Comparison of ENCODE assay signal across 20 mouse cellular contexts in genomic region chr7:126642545-126643243, GRCm38 (mm10). TPM values are rescaled to one million over a fixed set of nuclear protein-coding genes. Genes with fewer than 3 reads are reported as not detected.
A peak's percentile ranks its signal among the peaks of the same experiment; 100 is the strongest.
DNase-seq lines count a peak whose midpoint lies in the region; ATAC-seq and TF ChIP-seq lines count a peak whose summit lies in the region.
"Had no signal": no experiment of that assay in that cellular context is flagged by ENCODE, and none has a peak within 500 bp of the region (broad histone marks: within the 10 kb centered on the region; RNA-seq: fewer than 3 reads in every experiment).

No protein-coding gene starts in this region.

- TF ChIP-seq CTCF in kidney, postnatal 0 days (IDR thresholded peaks at IDR 0.05; ENCODE audit: low read depth), result peak; percentile 51

- H3K27ac ChIP-seq in kidney, postnatal 0 days, result no peak overlapping the region
- no peak overlapping the region for H3K27ac ChIP-seq in kidney, embryonic 15.5 days
- no peak overlapping the region for H3K27ac ChIP-seq in liver, embryonic 13.5 days
- H3K27ac ChIP-seq: midbrain, embryonic 15.5 days had no signal

- H3K9ac ChIP-seq in kidney, postnatal 0 days (ENCODE audit: low read depth, low read length), result no peak overlapping the region
- no peak overlapping the region for H3K9ac ChIP-seq in kidney, embryonic 15.5 days
- no peak overlapping the region for H3K9ac ChIP-seq in liver, embryonic 13.5 days
- H3K9ac ChIP-seq: heart, embryonic 12.5 days; midbrain, embryonic 15.5 days had no signal

- H3K4me2 ChIP-seq in kidney, postnatal 0 days (ENCODE audit: low read length), result no peak overlapping the region
- no peak overlapping the region for H3K4me2 ChIP-seq in kidney, embryonic 15.5 days
- H3K4me2 ChIP-seq in liver, embryonic 13.5 days, result no peak overlapping the region
- H3K4me2 ChIP-seq: heart, embryonic 12.5 days; midbrain, embryonic 15.5 days had no signal

- H3K4me3 ChIP-seq in kidney, postnatal 0 days (replicated peaks; ENCODE audit: low read depth, low read length), result no peak overlapping the region
- no peak overlapping the region for H3K4me3 ChIP-seq in kidney, embryonic 15.5 days (replicated peaks)
- H3K4me3 ChIP-seq in liver, embryonic 13.5 days (replicated peaks), result no peak overlapping the region
- H3K4me3 ChIP-seq: heart, embryonic 12.5 days; midbrain, embryonic 15.5 days had no signal

- WGBS in kidney, postnatal 0 days, result 70% methylated on average over 5 of the region's 5 CpGs
- 71% methylated on average over 5 of the region's 5 CpGs for WGBS in kidney, embryonic 15.5 days
- 60% methylated on average over 5 of the region's 5 CpGs for WGBS in liver, embryonic 13.5 days (ENCODE audit: insufficient replicate concordance)

- no peak for DNase-seq in kidney, postnatal 0 days (ENCODE audit: low spot score)
- DNase-seq in 3T3-L1 (ENCODE audit: low read depth, low spot score), result peak; percentile 31
- peak; percentile 37 for DNase-seq in A20 (ENCODE audit: low read depth, low spot score)
- DNase-seq in liver, embryonic 13.5 days, result no peak
- DNase-seq in right cerebral cortex, postnatal 4 days, result no peak
- no peak for DNase-seq in embryo, embryonic 11 days
- DNase-seq in adrenal gland, postnatal 25 days, result no peak
- DNase-seq: gastrocnemius, postnatal 36 days; lung, adult 2 months had no signal

- no peaks in the 10 kb centered on the region for H3K9me3 ChIP-seq in kidney, postnatal 0 days (replicated peaks; ENCODE audit: low read length)
- no peaks in the 10 kb centered on the region for H3K9me3 ChIP-seq in kidney, embryonic 15.5 days (replicated peaks)
- H3K9me3 ChIP-seq in liver, embryonic 13.5 days (replicated peaks), result no peaks in the 10 kb centered on the region
- H3K9me3 ChIP-seq: heart, embryonic 12.5 days; megakaryocyte, embryonic 14.5 days; midbrain, embryonic 15.5 days had no signal

- no peaks in the 10 kb centered on the region for H3K27me3 ChIP-seq in kidney, postnatal 0 days (ENCODE audit: insufficient read depth, low read length)
- no peaks in the 10 kb centered on the region for H3K27me3 ChIP-seq in kidney, embryonic 15.5 days
- no peaks in the 10 kb centered on the region for H3K27me3 ChIP-seq in liver, embryonic 13.5 days
- H3K27me3 ChIP-seq: megakaryocyte, embryonic 14.5 days; midbrain, embryonic 15.5 days had no signal

- no peak for ATAC-seq in kidney, postnatal 0 days (replicated peaks; ENCODE audit: low FRiP score, low read depth)
- ATAC-seq in kidney, embryonic 15.5 days (replicated peaks; ENCODE audit: low FRiP score), result no peak
- peak; percentile 39 for ATAC-seq in liver, embryonic 13.5 days (ENCODE audit: low read depth)
- ATAC-seq: midbrain, embryonic 15.5 days had no signal

- H3K36me3 ChIP-seq in kidney, postnatal 0 days (ENCODE audit: insufficient read depth, low read length), result no peaks in the 10 kb centered on the region
- no peaks in the 10 kb centered on the region for H3K36me3 ChIP-seq in kidney, embryonic 15.5 days
- no peaks in the 10 kb centered on the region for H3K36me3 ChIP-seq in liver, embryonic 13.5 days
- H3K36me3 ChIP-seq: heart, embryonic 12.5 days; midbrain, embryonic 15.5 days had no signal

- H3K4me1 ChIP-seq in kidney, postnatal 0 days (replicated peaks; ENCODE audit: insufficient read depth, low read length), result no peaks in the 10 kb centered on the region
- H3K4me1 ChIP-seq in kidney, embryonic 15.5 days, result no peaks in the 10 kb centered on the region
- peaks cover 7% of the 10 kb centered on the region for H3K4me1 ChIP-seq in liver, embryonic 13.5 days (replicated peaks)
- H3K4me1 ChIP-seq: heart, embryonic 12.5 days; midbrain, embryonic 15.5 days had no signal

RNA-seq across cellular contexts. Expression of gene Sgf29, which starts 6.4 kb away (rescaled TPM):
- 37.8 and 38.6 TPM in 2 replicates for polyA plus RNA-seq in kidney, postnatal 0 days (2015; fragmentation: Nextera tagmentation; extraction: Ambion mirVana)
- polyA plus RNA-seq in kidney, embryonic 15.5 days (2015; fragmentation: Nextera tagmentation; extraction: Ambion mirVana), result 48.2 and 55.0 TPM in 2 replicates
- 34.7 and 36.8 TPM in 2 replicates for polyA plus RNA-seq in liver, embryonic 13.5 days (2015; fragmentation: Nextera tagmentation; extraction: Ambion mirVana)
- total RNA-seq in adrenal gland, postnatal 25 days (2021), result 37.5 and 41.1 TPM in 2 replicates

RNA-seq across cellular contexts. Expression of gene Nupr1, which starts 12.0 kb away (rescaled TPM):
- 24.5 and 24.8 TPM in 2 replicates for polyA plus RNA-seq in kidney, postnatal 0 days (2015; fragmentation: Nextera tagmentation; extraction: Ambion mirVana)
- 9.7 and 13.6 TPM in 2 replicates for polyA plus RNA-seq in kidney, embryonic 15.5 days (2015; fragmentation: Nextera tagmentation; extraction: Ambion mirVana)
- 1.7 and 2.0 TPM in 2 replicates for polyA plus RNA-seq in liver, embryonic 13.5 days (2015; fragmentation: Nextera tagmentation; extraction: Ambion mirVana)
- total RNA-seq in adrenal gland, postnatal 25 days (2021), result 12.1 and 20.7 TPM in 2 replicates

RNA-seq across cellular contexts. Expression of gene Sult1a1, which starts 33.5 kb away (rescaled TPM):
- 13.4 and 17.3 TPM in 2 replicates for polyA plus RNA-seq in kidney, postnatal 0 days (2015; fragmentation: Nextera tagmentation; extraction: Ambion mirVana)
- polyA plus RNA-seq in kidney, embryonic 15.5 days (2015; fragmentation: Nextera tagmentation; extraction: Ambion mirVana), result 6.2 and 8.3 TPM in 2 replicates
- 1.8 and 2.0 TPM in 2 replicates for polyA plus RNA-seq in liver, embryonic 13.5 days (2015; fragmentation: Nextera tagmentation; extraction: Ambion mirVana)
- total RNA-seq in adrenal gland, postnatal 25 days (2021), result 29.6 and 31.0 TPM in 2 replicates
- polyA plus RNA-seq: neural tube, embryonic 11.5 days had no signal

RNA-seq across cellular contexts. Expression of gene Il27, which starts 48.0 kb away (rescaled TPM):
- not detected in 2 replicates for polyA plus RNA-seq in kidney, postnatal 0 days (2015; fragmentation: Nextera tagmentation; extraction: Ambion mirVana)
- not detected in 2 replicates for polyA plus RNA-seq in kidney, embryonic 15.5 days (2015; fragmentation: Nextera tagmentation; extraction: Ambion mirVana)
- polyA plus RNA-seq in liver, embryonic 13.5 days (2015; fragmentation: Nextera tagmentation; extraction: Ambion mirVana), result not detected in 2 replicates
- total RNA-seq in adrenal gland, postnatal 25 days (2021), result not detected in 2 replicates
- total RNA-seq: gastrocnemius, postnatal 36 days; heart, postnatal 36 days; layer of hippocampus, adult 8-10 months; left cerebral cortex, adult 18-20 months had no signal
- polyA plus RNA-seq: embryonic facial prominence, embryonic 14.5 days; heart, embryonic 12.5 days; kidney, embryonic 16.5 days; limb, embryonic 11.5 days; midbrain, embryonic 15.5 days; neural tube, embryonic 11.5 days had no signal

RNA-seq across cellular contexts. Expression of gene Bola2, which starts 52.5 kb away (rescaled TPM):
- 140 and 145 TPM in 2 replicates for polyA plus RNA-seq in kidney, postnatal 0 days (2015; fragmentation: Nextera tagmentation; extraction: Ambion mirVana)
- polyA plus RNA-seq in kidney, embryonic 15.5 days (2015; fragmentation: Nextera tagmentation; extraction: Ambion mirVana), result 144 and 146 TPM in 2 replicates
- 113 and 128 TPM in 2 replicates for polyA plus RNA-seq in liver, embryonic 13.5 days (2015; fragmentation: Nextera tagmentation; extraction: Ambion mirVana)
- 83.3 and 85.8 TPM in 2 replicates for total RNA-seq in adrenal gland, postnatal 25 days (2021)

Comparison
In these comparisons a context has a peak if more than half of its experiments do, and no peak if none do; other contexts are left out.
1. DNase-seq: peak in 3T3-L1 (single experiment) and A20 (single experiment); none in kidney, postnatal 0 days (single experiment), liver, embryonic 13.5 days (single experiment), right cerebral cortex, postnatal 4 days (single experiment), embryo, embryonic 11 days (single experiment) and adrenal gland, postnatal 25 days (single experiment).